Mouse (Mus musculus): ENCODE measurements around the gene Gm10799. TPM values are rescaled to one million over a fixed set of nuclear protein-coding genes. Genes with fewer than 3 reads are reported as not detected.
"Not testable (repeated sequence)": the region's sequence is repeated elsewhere in the genome, so short reads cannot be mapped to it uniquely, and the experiment has no call there.

The Gm10799 gene
- total RNA-seq, 1 experiment from 2014 or later = not detected

DNA sequence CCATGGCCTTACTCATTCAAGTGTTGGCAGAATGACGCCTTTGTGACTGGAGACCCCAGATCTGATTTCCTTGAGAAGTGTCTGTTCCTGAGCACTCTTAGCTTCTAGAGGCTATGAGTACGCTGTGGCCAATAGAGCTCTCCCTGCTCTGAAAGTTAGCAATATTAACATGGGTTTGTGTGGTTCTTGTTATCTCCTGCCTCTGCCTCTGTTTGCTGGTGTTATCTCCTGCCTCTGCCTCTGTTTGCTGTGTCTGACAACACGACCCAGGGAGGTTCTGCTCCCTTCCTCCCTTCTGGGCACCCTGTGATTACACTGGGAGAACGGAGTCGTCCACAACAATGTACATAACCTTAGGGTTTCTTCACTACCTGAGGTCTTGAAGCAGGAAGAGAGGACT, 9.9 kb upstream of the Gm10799 start:
- peak; percentile 98 for ATAC-seq (replicated peaks; ENCODE audit: low read depth, poor library complexity, severe bottlenecking)

DNA sequence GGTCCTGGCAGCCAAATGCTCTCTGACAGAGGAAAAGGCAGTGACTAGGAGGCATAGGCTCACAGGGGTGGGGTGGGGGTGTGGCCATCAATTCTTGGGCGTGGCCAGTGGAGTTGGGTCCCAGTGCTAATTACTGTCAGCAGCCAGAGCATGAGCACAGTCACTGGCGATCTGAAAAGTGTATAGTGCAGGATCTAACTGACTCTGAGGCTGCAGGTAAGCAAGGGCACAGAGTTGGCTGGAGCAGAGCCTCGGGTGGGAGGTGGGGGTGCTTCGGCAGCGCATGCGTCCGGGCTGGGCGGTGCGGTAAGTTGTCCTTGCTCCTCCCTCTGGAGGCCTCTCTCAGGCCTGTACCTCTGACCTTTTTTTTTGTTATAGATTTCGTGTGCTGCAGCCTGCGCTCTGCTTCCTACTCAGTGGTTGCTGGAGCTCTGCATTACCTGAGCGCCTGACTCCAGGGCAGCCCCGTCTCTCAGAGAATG, 1.4 kb upstream of the Gm10799 start, which contains the start of gene Cd59b:
Cd59b (plus strand) TSS at position 146 of the 482 bp plus-strand sequence.
- ATAC-seq (replicated peaks; ENCODE audit: low read depth, poor library complexity, severe bottlenecking) = peak; percentile 96

DNA sequence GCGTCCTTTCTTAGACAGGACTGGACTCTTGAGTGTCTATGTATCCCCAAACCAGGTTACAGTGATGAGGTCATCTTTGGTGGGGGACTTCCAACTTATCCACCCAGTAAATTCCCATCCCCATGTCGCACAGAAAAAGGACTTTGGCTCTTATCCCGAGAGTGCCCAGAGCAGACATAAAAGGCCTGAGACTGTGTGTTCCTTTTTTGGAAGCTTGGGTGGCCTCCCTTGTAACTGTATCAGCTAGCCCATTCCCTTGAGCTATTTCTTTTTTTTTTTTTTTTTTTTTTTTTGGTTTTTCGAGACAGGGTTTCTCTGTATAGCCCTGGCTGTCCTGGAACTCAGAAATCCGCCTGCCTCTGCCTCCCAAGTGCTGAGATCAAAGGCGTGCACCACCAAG, 2.8 kb downstream of the Gm10799 start, which contains the start of gene Gm10912:
Gm10912 (plus strand) TSS at position 301 of the 400 bp plus-strand sequence.
- ATAC-seq (replicated peaks; ENCODE audit: low read depth, poor library complexity, severe bottlenecking) = not testable (repeated sequence)

DNA sequence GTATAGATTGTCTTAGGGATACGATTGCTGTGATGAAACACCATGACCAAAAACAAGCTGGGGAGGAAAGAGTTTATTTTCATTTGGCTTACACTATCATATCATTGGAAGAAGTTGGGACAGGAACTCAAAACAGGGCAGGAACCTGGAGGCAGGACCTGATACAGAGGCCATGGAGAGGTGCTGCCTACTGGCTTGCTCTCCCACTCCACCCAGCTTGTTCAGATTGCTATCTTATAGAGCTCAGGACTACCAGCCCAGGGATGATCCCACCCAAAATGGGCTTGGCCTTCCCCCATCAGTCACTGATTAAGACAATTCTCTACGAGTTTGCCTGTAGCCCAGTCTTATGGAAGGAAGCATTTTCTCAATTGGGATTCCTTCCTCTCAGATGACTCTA, 4.2 kb downstream of the Gm10799 start:
- ATAC-seq (replicated peaks; ENCODE audit: low read depth, poor library complexity, severe bottlenecking) = no peak

DNA sequence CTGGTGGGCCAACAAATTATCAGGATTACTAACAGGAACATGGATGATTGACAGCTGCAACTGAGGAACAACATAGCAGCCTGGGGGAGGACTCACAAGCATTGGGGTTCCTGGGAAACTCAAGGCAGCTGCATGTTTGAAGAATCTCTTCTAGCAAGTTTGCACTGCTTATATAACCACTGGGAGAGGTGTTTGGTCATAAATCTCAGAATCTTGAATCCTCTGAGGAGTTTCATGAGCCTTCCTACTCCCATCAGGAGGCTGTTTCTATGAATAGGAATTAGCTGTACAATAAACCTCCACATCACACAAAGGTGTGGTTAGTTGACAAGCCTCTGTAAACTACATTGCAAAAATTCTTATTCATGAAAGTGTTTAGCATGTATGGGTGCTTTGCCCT, 5.7 kb downstream of the Gm10799 start:
- ATAC-seq (replicated peaks; ENCODE audit: low read depth, poor library complexity, severe bottlenecking) = no peak

- no peak for ATAC-seq (replicated peaks; ENCODE audit: low read depth, poor library complexity, severe bottlenecking)
These were observed 7.4 kb downstream of the Gm10799 start for GRCm38 (mm10) chr2:104060996-104061395.

GRCm38 (mm10) chr2:104059786-104060185, 8.6 kb downstream of the Gm10799 start:
- ATAC-seq (replicated peaks; ENCODE audit: low read depth, poor library complexity, severe bottlenecking) = no peak

DNA sequence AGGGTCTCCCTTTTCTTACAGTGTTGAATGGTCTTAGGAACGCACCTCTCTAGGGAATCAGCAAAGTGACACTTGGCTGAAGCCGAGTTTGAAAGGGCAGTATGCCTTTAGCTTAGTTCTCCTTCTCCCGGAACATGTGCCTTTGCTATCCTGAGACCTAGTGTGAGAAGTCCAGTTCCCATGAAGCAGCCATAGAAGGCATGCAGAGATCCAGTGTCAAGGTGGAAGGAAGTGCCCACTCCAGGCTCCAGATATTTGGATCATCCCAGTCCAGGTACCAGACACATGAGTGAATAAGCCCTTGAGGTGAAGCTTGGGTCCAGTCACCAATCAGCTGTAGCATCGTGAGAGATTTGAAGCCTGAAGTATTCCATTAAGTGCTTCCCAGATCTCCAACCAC, 9.4 kb downstream of the Gm10799 start:
- ATAC-seq (replicated peaks; ENCODE audit: low read depth, poor library complexity, severe bottlenecking) = no peak

DNA sequence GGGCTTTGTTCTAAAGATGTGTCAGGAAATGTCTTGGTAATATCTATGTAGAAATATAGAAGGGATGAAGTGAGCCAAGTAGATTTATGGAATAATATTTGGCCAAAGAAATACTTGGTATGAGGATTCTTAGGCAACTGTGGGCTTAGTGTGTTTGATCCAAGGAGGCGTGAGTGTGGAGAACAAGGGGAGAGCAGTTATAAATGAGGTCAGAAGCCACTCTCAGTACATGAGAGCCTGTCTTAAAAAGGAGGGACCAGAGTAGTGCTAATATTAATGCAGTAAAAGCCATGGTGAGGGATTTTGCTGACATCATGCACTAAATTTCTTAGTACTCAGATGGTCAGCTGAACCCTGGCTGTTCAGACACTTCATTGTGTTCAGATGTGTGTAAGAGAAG, 10.0 kb downstream of the Gm10799 start:
- no peak for ATAC-seq (replicated peaks; ENCODE audit: low read depth, poor library complexity, severe bottlenecking)

DNA sequence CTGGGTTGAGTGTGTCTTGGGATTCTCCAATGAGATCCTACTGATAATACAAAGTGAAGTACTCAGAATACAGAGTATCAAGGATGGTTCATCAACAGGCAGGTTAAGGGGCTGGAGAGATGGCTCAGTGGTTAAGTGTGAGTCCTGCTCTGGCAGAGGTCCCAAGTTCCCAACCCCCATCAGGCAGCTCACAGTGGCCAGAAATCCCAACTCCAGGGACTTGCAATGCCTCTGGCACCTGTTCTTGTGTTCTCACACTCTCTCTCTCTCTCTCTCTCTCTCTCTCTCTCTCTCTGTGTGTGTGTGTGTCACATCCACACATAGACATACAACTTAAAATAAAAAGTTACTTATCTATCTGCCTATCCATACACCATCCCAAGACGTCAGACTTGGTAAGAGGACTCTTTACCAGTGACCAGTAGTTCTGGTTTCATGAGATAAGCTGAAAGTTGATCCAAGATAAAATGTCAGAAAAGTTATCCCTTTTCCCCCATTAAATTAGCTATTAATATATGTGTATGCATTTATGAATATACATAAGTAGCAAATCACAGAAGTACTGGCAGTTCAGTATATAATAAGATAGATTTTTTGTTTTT, 23.8 kb downstream of the Gm10799 start:
- no peak for ATAC-seq (replicated peaks; ENCODE audit: low read depth, poor library complexity, severe bottlenecking)

DNA sequence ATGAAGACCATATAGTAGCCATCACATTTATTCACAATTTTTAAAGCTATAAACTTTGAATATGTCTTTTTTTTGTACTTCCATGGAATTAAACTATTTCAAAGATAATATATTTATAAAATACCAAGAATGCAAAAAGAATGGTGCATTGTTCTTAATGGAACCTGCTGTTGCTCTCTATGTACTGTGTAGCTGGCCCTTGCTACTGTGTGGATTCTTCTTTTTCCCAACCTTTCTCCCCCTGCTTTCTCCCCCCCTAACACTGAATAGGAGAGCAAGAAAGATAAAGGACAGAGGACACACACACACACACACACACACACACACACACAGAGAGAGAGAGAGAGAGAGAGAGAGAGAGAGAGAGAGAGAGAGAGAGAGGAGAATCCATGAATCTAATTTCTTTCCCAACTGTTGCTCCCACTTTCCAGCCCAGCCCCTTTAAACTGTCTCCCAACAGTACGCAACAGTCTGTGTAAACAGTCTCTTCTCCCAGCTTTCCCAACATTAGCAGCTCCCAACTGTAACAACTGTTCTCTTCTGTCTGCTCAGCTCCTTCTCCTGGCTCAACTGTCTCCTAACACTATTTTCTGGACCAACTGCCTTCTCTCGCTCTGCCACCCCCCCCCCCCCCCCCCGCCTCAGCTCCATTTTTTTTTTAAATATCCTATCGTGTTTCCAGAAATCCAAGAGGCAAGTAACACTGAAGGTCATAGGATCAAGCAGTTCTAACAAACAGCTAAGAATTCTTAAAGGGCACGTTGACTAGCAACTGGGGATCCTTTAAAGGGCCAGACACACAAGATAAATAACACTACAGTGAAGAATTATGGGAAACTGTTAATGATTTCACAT, 24.5 kb downstream of the Gm10799 start:
- no peak for ATAC-seq (replicated peaks; ENCODE audit: low read depth, poor library complexity, severe bottlenecking)

- ATAC-seq (replicated peaks; ENCODE audit: low read depth, poor library complexity, severe bottlenecking) = no peak
These were observed 25.6 kb downstream of the Gm10799 start for GRCm38 (mm10) chr2:104042766-104043165.

- ATAC-seq (replicated peaks; ENCODE audit: low read depth, poor library complexity, severe bottlenecking) = peak; percentile 50; the same call in 1 of the 2 replicates
These were observed 26.7 kb downstream of the Gm10799 start for GRCm38 (mm10) chr2:104041632-104042031.

- no peak for ATAC-seq (replicated peaks; ENCODE audit: low read depth, poor library complexity, severe bottlenecking)
These were observed 30.1 kb downstream of the Gm10799 start for GRCm38 (mm10) chr2:104038236-104038635.

GRCm38 (mm10) chr2:104036316-104036715, 32.0 kb downstream of the Gm10799 start:
- no peak for ATAC-seq (replicated peaks; ENCODE audit: low read depth, poor library complexity, severe bottlenecking)

DNA sequence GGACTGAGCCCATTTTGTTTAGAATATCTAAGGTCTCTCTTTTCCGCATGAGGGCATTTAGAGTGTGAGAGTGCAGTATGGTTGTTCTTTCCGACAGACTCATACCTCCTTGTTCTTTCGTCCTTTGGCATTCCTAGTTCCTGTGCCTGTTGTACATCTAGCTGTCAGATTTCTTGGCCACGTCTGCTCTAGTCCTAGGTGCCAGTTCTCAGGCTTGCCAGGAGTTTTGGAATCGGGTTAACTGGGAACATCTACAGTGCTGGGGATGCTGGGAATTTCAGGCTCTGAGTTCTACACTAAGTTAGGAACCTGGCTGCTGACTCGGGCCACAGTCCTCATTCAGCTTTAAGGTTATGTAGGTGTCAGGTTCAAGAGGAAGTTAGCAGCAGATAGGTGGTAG, 32.8 kb downstream of the Gm10799 start:
- ATAC-seq (replicated peaks; ENCODE audit: low read depth, poor library complexity, severe bottlenecking) = no peak

GRCm38 (mm10) chr2:104034832-104035472, 33.4 kb downstream of the Gm10799 start:
- ATAC-seq (replicated peaks; ENCODE audit: low read depth, poor library complexity, severe bottlenecking) = 0 out of 2 replicates have a peak, but pooled peaks have one; percentile 80

GRCm38 (mm10) chr2:104032056-104032455, 36.3 kb downstream of the Gm10799 start:
- ATAC-seq (replicated peaks; ENCODE audit: low read depth, poor library complexity, severe bottlenecking) = no peak

DNA sequence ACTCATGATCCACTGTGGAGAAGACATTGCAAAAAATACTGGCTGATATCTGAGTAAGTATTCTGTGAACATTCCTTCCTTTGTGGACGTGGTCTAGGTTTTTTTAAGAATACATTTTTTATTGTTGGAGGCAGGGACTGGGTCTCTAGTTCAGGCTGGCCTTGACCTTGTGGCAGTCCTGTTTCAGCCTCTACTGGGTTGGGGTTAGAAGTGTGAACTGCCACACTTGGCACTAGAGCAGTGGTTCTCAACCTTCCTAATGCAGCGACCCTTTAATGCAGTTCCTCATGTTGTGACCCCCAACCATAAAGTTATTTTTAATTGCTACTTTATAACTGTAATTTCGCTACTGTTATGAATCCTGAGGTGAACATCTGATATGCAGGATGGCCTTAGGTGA, 38.0 kb downstream of the Gm10799 start:
- no peak for ATAC-seq (replicated peaks; ENCODE audit: low read depth, poor library complexity, severe bottlenecking)

- 0 out of 2 replicates have a peak, but pooled peaks have one; percentile 16 for ATAC-seq (replicated peaks; ENCODE audit: low read depth, poor library complexity, severe bottlenecking)
These were observed 39.3 kb downstream of the Gm10799 start for GRCm38 (mm10) chr2:104029074-104029473.
